Mouse (Mus musculus) heart, embryonic 10.5 days (tissue): Measurements from ENCODE around the gene Ccdc50. TPM values are rescaled to one million over a fixed set of nuclear protein-coding genes. Genes with fewer than 3 reads are reported as not detected.

Experiments
- DNase-seq: peaks from one replicate; pipeline ENCODE4 v3.0.0-alpha.2; 2017; ENCODE audit warnings: low spot score
- H3K27ac ChIP-seq: fragments of 300-500 bp; sonication (generic); 2 replicates; pipeline ENCODE4 v1.5.1; 2016; ENCODE audit warnings: mild to moderate bottlenecking
- H3K27me3 ChIP-seq: fragments of 300-500 bp; sonication (generic); 2 replicates; pipeline ENCODE4 v1.6.1; 2016; ENCODE audit warnings: mild to moderate bottlenecking; ENCODE audit not compliant: poor library complexity, insufficient read depth, severe bottlenecking
- H3K36me3 ChIP-seq: fragments of 300-500 bp; sonication (generic); 2 replicates; pipeline ENCODE4 v1.6.1; 2016; ENCODE audit warnings: mild to moderate bottlenecking, moderate library complexity
- H3K4me1 ChIP-seq: fragments of 300-500 bp; sonication (generic); 2 replicates; pipeline ENCODE4 v1.6.1; 2016; ENCODE audit warnings: mild to moderate bottlenecking
- H3K4me3 ChIP-seq: fragments of 300-500 bp; sonication (generic); 2 replicates; pipeline ENCODE4 v1.5.1; 2016; ENCODE audit warnings: mild to moderate bottlenecking, moderate library complexity
- H3K9me3 ChIP-seq: fragments of 300-500 bp; sonication (generic); 2 replicates; pipeline ENCODE4 v1.6.1; 2016; ENCODE audit warnings: mild to moderate bottlenecking, moderate library complexity
- whole genome bisulfite sequencing: fragments of 180-500 bp; shearing (Covaris S2); methylation state at CpG from one replicate; pipeline ENCODE4 v1.1.7; 2016; 5-methylcytosine and 5-hydroxymethylcytosine counted together
- polyA plus RNA-seq: library from polyadenylated mRNA; unstranded; fragments of >200 nt; fragmentation: Nextera tagmentation; extraction: Ambion mirVana; gene quantifications from 2 replicates; pipeline ENCODE4 v1.2.1, GENCODE M21; 2016

The Ccdc50 gene
- 43.4 and 45.8 TPM in 2 replicates for polyA plus RNA-seq

- Histone ChIP-seq H3K27ac (peak within 1 kb of the TSS; percentile 99), H3K36me3 (no peaks in the 10 kb centered on the region), H3K4me1 (peaks cover 20% of the 10 kb centered on the region; the same call in 1 of the 2 replicates), H3K4me3 (peak within 1 kb of the TSS; percentile 88), H3K27me3 (no peaks in the 10 kb centered on the region), H3K9me3 (no peaks in the 10 kb centered on the region)
- DNase-seq = peak; percentile 92
- WGBS = under 1% methylated on average over 61 of the region's 69 CpGs
These were observed at the start of gene Ccdc50 for GRCm38 (mm10) chr16:27388761-27389451. Ccdc50 (plus strand) TSS chr16:27388869.

DNA sequence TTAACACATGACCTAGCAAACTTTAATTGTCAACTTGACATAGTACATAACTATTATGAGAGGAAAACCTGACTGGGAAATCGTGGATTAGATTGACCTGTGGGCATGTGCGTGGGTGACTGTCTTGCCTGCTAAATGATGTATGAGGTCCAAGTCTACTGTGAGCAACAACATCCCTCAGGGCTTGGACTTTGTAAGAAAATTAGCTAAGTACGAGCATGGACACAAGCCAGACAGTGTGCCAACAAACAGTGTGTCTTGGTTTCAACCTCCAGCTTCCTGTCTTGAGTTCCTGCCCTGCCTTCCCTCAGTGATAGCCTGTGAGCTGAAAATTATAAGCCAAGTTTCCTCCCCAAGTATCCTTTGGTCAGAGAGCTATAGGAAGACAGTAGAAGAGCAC, 41.1 kb upstream of the Ccdc50 start:
- no peaks in the 10 kb centered on the region for H3K4me1 ChIP-seq
- H3K27me3 ChIP-seq = no peaks in the 10 kb centered on the region
- H3K9me3 ChIP-seq = no peaks in the 10 kb centered on the region
- H3K4me3 ChIP-seq = no peak overlapping the region
- no peaks in the 10 kb centered on the region for H3K36me3 ChIP-seq
- 69% methylated on average over 3 of the region's 3 CpGs for WGBS
- no peak overlapping the region for H3K27ac ChIP-seq
- no peak for DNase-seq

GRCm38 (mm10) chr16:27348359-27348758, 40.3 kb upstream of the Ccdc50 start:
- Histone ChIP-seq H3K27me3 (no peaks in the 10 kb centered on the region), H3K4me3 (no peak overlapping the region), H3K9me3 (no peaks in the 10 kb centered on the region), H3K36me3 (no peaks in the 10 kb centered on the region), H3K4me1 (no peaks in the 10 kb centered on the region), H3K27ac (no peak overlapping the region)
- 68% methylated on average over 1 of the region's 1 CpGs for WGBS
- no peak for DNase-seq

GRCm38 (mm10) chr16:27349235-27349634, 39.4 kb upstream of the Ccdc50 start:
- no peak overlapping the region for H3K4me3 ChIP-seq
- H3K36me3 ChIP-seq = no peaks in the 10 kb centered on the region

GRCm38 (mm10) chr16:27349878-27350532, 38.7 kb upstream of the Ccdc50 start:
- Histone ChIP-seq H3K27me3 (no peaks in the 10 kb centered on the region), H3K4me1 (no peaks in the 10 kb centered on the region), H3K4me3 (no peak overlapping the region), H3K9me3 (no peaks in the 10 kb centered on the region), H3K36me3 (no peaks in the 10 kb centered on the region), H3K27ac (no peak overlapping the region)
- DNase-seq = no peak
- WGBS = 82% methylated on average over 7 of the region's 7 CpGs

More at GRCm38 (mm10) chr16:27349235-27349634, 39.4 kb upstream of the Ccdc50 start:
- no peaks in the 10 kb centered on the region for H3K4me1 ChIP-seq
- no peaks in the 10 kb centered on the region for H3K9me3 ChIP-seq
- DNase-seq = no peak
- H3K27me3 ChIP-seq = no peaks in the 10 kb centered on the region
- no peak overlapping the region for H3K27ac ChIP-seq
- 78% methylated on average over 2 of the region's 2 CpGs for WGBS

- DNase-seq = no peak
- Histone ChIP-seq H3K27me3 (no peaks in the 10 kb centered on the region), H3K4me3 (no peak overlapping the region), H3K36me3 (no peaks in the 10 kb centered on the region), H3K9me3 (no peaks in the 10 kb centered on the region), H3K27ac (no peak overlapping the region), H3K4me1 (no peaks in the 10 kb centered on the region)
- 61% methylated on average over 2 of the region's 2 CpGs for WGBS
These were observed 34.2 kb upstream of the Ccdc50 start for GRCm38 (mm10) chr16:27354464-27354863.

DNA sequence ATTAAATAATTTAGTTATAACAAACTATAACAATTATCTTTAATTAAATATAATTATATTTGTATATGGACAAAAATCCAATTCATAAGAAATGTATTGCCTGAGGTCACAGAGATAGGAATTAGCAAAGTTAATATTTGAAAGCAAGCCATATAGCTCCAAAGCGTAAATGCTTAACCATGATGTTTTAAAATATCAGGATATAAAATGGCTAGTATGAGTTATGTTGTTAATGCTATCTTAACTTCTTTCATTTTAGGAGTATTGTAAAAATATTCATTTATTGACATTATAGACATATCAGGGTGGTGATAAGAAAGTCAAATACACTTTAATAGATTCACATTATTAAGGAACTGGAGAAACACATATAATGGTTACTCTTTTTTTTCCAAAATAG, 28.6 kb upstream of the Ccdc50 start:
- no peaks in the 10 kb centered on the region for H3K36me3 ChIP-seq
- no peak for DNase-seq

DNA sequence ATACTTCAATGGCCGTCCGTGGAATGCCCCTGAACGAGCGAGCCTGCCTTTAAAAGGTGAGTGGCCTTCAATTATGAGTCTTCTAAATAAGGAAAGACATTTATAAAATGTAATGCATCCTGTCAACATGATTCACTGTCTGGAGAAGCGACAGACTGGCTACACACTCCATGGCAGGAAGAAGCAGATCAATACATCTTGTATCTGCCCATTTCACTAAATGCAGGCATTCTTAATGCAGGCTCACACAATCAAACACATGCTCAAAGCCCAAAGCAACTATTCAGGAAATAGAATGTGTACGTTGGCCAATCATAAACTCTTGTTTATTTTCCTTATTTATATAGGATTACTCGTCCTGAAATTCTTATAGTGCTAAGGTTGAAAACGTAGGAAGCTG, 18.5 kb upstream of the Ccdc50 start, which contains the start of gene Uts2b:
Gene Uts2b, minus strand, starts transcription at position 49 of the 400 bp plus-strand sequence.
- H3K27ac ChIP-seq = no peak within 1 kb of the TSS
- H3K36me3 ChIP-seq = no peaks in the 10 kb centered on the region
- H3K4me3 ChIP-seq = no peak within 1 kb of the TSS
- no peak for DNase-seq
- 71% methylated on average over 8 of the region's 8 CpGs for WGBS
- no peaks in the 10 kb centered on the region for H3K9me3 ChIP-seq
- H3K27me3 ChIP-seq = no peaks in the 10 kb centered on the region
- no peaks in the 10 kb centered on the region for H3K4me1 ChIP-seq

More for the DNA sequence above, 28.6 kb upstream of the Ccdc50 start:
- Histone ChIP-seq H3K9me3 (no peaks in the 10 kb centered on the region), H3K4me3 (no peak overlapping the region), H3K27me3 (no peaks in the 10 kb centered on the region), H3K27ac (no peak overlapping the region), H3K4me1 (no peaks in the 10 kb centered on the region)
- WGBS = 96% methylated on average over 1 of the region's 1 CpGs

DNA sequence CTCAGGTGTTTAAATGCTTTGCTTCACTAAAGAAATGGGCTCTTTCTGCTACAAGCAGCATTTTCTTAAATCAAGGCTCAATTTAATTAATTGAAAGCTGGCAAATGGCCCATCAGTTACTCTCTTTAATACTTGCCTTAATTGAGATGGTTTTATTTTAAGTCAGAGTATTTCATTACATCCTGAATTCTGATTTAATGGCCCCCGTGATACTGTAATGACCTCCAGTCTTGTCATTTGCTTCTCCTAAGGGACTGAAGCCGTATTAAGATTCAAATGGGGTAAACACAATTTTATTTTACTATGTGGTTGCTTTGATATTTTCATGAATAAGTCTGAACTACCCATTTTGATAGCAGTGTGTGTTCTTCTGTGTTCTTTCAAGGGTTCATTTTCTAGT, 18.0 kb upstream of the Ccdc50 start:
- Histone ChIP-seq H3K36me3 (no peaks in the 10 kb centered on the region), H3K27me3 (no peaks in the 10 kb centered on the region), H3K4me3 (no peak overlapping the region), H3K27ac (no peak overlapping the region), H3K9me3 (no peaks in the 10 kb centered on the region), H3K4me1 (no peaks in the 10 kb centered on the region)
- no peak for DNase-seq
- 88% methylated on average over 2 of the region's 2 CpGs for WGBS

- no peak for DNase-seq
- 68% methylated on average over 3 of the region's 3 CpGs for WGBS
- H3K4me1 ChIP-seq = no peaks in the 10 kb centered on the region
- no peaks in the 10 kb centered on the region for H3K27me3 ChIP-seq
- no peak overlapping the region for H3K27ac ChIP-seq
- no peaks in the 10 kb centered on the region for H3K9me3 ChIP-seq
- H3K4me3 ChIP-seq = no peak overlapping the region
- no peaks in the 10 kb centered on the region for H3K36me3 ChIP-seq
These were observed 14.5 kb upstream of the Ccdc50 start for GRCm38 (mm10) chr16:27374139-27374538.

- no peaks in the 10 kb centered on the region for H3K4me1 ChIP-seq
- DNase-seq = no peak
- H3K9me3 ChIP-seq = no peaks in the 10 kb centered on the region
- no peak overlapping the region for H3K27ac ChIP-seq
- 87% methylated on average over 2 of the region's 2 CpGs for WGBS
- no peaks in the 10 kb centered on the region for H3K36me3 ChIP-seq
- no peaks in the 10 kb centered on the region for H3K27me3 ChIP-seq
- H3K4me3 ChIP-seq = no peak overlapping the region
These were observed 13.4 kb upstream of the Ccdc50 start for GRCm38 (mm10) chr16:27375318-27375717.

GRCm38 (mm10) chr16:27376556-27376955, 12.1 kb upstream of the Ccdc50 start:
- no peaks in the 10 kb centered on the region for H3K27me3 ChIP-seq
- no peak for DNase-seq
- no peaks in the 10 kb centered on the region for H3K36me3 ChIP-seq
- no peaks in the 10 kb centered on the region for H3K9me3 ChIP-seq
- H3K27ac ChIP-seq = no peak overlapping the region
- no peak overlapping the region for H3K4me3 ChIP-seq
- H3K4me1 ChIP-seq = no peaks in the 10 kb centered on the region

- H3K36me3 ChIP-seq = no peaks in the 10 kb centered on the region
- H3K27ac ChIP-seq = no peak overlapping the region
- H3K27me3 ChIP-seq = no peaks in the 10 kb centered on the region
- 82% methylated on average over 4 of the region's 4 CpGs for WGBS
- DNase-seq = no peak
- no peak overlapping the region for H3K4me3 ChIP-seq
- no peaks in the 10 kb centered on the region for H3K9me3 ChIP-seq
- no peaks in the 10 kb centered on the region for H3K4me1 ChIP-seq
These were observed 6.5 kb upstream of the Ccdc50 start for GRCm38 (mm10) chr16:27382217-27382616.
